Mouse (Mus musculus) heart, embryonic 14.5 days (tissue): ENCODE measurements around the gene Tnfrsf9. TPM values are rescaled to one million over a fixed set of nuclear protein-coding genes. Genes with fewer than 3 reads are reported as not detected.

Experiments used
- ATAC-seq: fragments of 200-750 bp; cut with Nextera tagmentation; 2 replicates; pipeline ENCODE4 v1.8.0; 2017; ENCODE audit warnings: low read depth, moderate TSS enrichment; ENCODE audit not compliant: insufficient number of reproducible peaks, insufficient read depth, low FRiP score
- H3K27ac ChIP-seq, 2 experiments: fragments of 200-500 bp in 1 of 2; fragments of 300-500 bp in 1 of 2; sonication (generic) in 1 of 2; replicated peaks in 1 of 2; 2 replicates each; pipeline ENCODE4 v1.5.1; 2012 to 2014; ENCODE audit warnings: low read depth in 2 of 2, low read length in 2 of 2, control low read depth in 1 of 2, mild to moderate bottlenecking in 1 of 2, mixed read lengths in 1 of 2; ENCODE audit not compliant: control insufficient read depth in 1 of 2, insufficient read depth in 1 of 2
- H3K27me3 ChIP-seq: fragments of 300-500 bp; sonication (generic); 2 replicates; pipeline ENCODE4 v1.6.1; 2014; ENCODE audit warnings: mild to moderate bottlenecking, low read length, control low read depth; ENCODE audit not compliant: control insufficient read depth, insufficient read depth
- H3K36me3 ChIP-seq: fragments of 300-500 bp; sonication (generic); 2 replicates; pipeline ENCODE4 v1.6.1; 2014; ENCODE audit warnings: mild to moderate bottlenecking, control low read depth, low read length, mixed read lengths; ENCODE audit not compliant: control insufficient read depth, insufficient read depth
- H3K4me1 ChIP-seq, 2 experiments: fragments of 200-500 bp in 1 of 2; fragments of 300-500 bp in 1 of 2; sonication (generic) in 1 of 2; 2 replicates each; pipeline ENCODE4 v1.6.1; 2012 to 2014; ENCODE audit warnings: low read length in 2 of 2, control low read depth in 1 of 2, mixed read lengths in 1 of 2; ENCODE audit not compliant: control insufficient read depth in 2 of 2, insufficient read depth in 2 of 2
- H3K4me2 ChIP-seq: fragments of 300-500 bp; sonication (generic); 2 replicates; pipeline ENCODE4 v1.6.1; 2014; ENCODE audit warnings: mild to moderate bottlenecking, low read length
- H3K4me3 ChIP-seq, 2 experiments: fragments of 200-500 bp in 1 of 2; fragments of 300-500 bp in 1 of 2; sonication (generic) in 1 of 2; 2 replicates each; pipeline ENCODE4 v1.5.1; 2012 to 2014; ENCODE audit warnings: low read length in 2 of 2, mild to moderate bottlenecking in 2 of 2, control low read depth in 1 of 2, low read depth in 1 of 2, moderate library complexity in 1 of 2; ENCODE audit not compliant: control insufficient read depth in 1 of 2, insufficient read depth in 1 of 2
- H3K9ac ChIP-seq: fragments of 300-500 bp; sonication (generic); 2 replicates; pipeline ENCODE4 v1.6.1; 2014; ENCODE audit warnings: mild to moderate bottlenecking, low read length
- H3K9me3 ChIP-seq: fragments of 300-500 bp; sonication (generic); 2 replicates; pipeline ENCODE4 v1.6.1; 2016; ENCODE audit warnings: low read length, control low read depth; ENCODE audit not compliant: control insufficient read depth
- WGBS: fragments of 180-500 bp; shearing (Covaris S2); extraction: QIAGEN DNeasy Blood & Tissue Kit; methylation state at CpG from one replicate; pipeline ENCODE4 v1.1.7; 2014; 5-methylcytosine and 5-hydroxymethylcytosine counted together
- polyA plus RNA-seq: library from polyadenylated mRNA; unstranded; fragments of >200 nt; fragmentation: Nextera tagmentation; extraction: Ambion mirVana; gene quantifications from 2 replicates; pipeline ENCODE4 v1.2.1, GENCODE M21; 2014

Gene Tnfrsf9
- polyA plus RNA-seq, 1 experiment from 2014 or later, result 1.8 TPM

DNA sequence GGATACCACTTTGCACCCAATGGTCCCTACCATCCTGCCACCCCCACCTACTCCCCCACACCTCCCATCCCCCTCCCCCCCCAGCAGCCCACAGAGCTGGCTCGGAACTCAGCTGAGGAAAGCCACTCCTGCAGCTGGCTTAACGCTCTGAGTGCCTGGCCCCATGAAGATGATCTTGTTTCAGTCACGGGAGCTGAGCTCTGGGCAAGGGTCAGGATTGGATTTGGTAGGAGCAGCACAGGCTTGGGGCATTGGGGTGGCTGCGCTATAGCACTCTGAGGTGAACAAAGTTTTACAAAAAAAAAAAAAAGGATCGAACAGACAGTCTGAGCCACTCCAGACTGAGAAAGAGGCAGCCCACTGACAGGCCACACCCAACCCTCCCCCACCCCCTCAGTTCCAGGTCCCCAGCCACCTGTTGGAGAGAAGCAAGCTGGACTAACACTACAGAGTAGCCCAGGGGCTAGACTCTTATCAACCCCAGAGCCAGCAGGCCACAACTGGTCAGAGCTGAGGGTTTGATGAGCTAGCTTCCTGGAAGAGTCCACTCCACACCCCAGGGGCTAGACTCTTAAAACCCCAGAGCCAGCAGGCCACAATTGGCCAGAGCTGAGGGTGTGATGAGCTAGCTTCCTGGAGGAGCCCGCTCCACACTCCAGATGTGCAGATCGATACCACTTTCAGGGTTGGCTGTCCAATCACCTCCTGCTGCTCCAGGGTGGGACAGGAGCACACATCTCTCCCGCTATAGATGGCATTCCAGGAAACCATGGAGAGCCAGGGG lies 19.5 kb upstream of the Tnfrsf9 start:
- no peak overlapping the region for H3K4me2 ChIP-seq
- no peaks in the 10 kb centered on the region for H3K27me3 ChIP-seq
- no peaks in the 10 kb centered on the region for H3K9me3 ChIP-seq
- peaks cover 36% of the 10 kb centered on the region for H3K36me3 ChIP-seq
- ATAC-seq, result no peak
- H3K4me3 ChIP-seq, result no peak overlapping the region
- no peak overlapping the region for H3K27ac ChIP-seq
- no peak overlapping the region for H3K9ac ChIP-seq
- no peaks in the 10 kb centered on the region for H3K4me1 ChIP-seq
- WGBS, result 64% methylated on average over 8 of the region's 8 CpGs

GRCm38 (mm10) chr4:150896896-150897624 lies 17.3 kb upstream of the Tnfrsf9 start:
- Histone ChIP-seq H3K27ac (no peak overlapping the region), H3K36me3 (peaks cover 53% of the 10 kb centered on the region), H3K4me2 (no peak overlapping the region), H3K9me3 (no peaks in the 10 kb centered on the region), H3K4me3 (no peak overlapping the region), H3K9ac (no peak overlapping the region), H3K4me1 (no peaks in the 10 kb centered on the region), H3K27me3 (no peaks in the 10 kb centered on the region)
- 93% methylated on average over 26 of the region's 26 CpGs for WGBS
- no peak for ATAC-seq

DNA sequence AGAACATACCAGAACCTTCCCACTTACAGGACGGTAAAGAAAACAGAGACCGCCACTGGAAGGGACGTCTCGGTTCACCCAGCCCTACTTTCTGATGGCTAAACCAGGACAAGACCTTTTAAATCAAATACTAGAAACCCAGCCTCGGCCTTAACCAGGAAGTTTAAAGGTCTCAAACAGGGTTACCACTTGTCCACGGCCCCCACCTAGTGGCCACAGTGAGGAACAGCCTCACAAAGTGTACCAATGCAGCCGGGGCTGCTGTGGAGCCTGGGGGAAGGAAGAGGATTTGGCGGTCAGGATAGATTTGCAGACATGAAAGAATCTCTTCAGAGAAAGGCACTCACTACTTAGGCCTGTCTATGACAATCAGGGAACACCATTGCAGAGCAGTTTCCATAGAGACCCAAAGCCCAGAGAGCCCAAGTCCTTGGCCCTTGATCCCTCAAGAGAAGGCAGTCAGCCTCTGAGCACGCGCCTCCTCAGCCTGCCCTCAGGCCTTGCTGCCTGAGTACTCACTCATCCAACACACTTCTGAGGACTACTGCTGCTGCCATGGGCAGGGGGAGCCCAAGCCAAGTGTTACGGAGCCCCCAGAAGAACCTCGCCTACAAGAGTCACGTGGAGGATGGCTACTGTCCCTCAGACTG lies 15.5 kb upstream of the Tnfrsf9 start:
- ATAC-seq, result no peak

GRCm38 (mm10) chr4:150900486-150900885 lies 13.9 kb upstream of the Tnfrsf9 start:
- WGBS, result 90% methylated on average over 13 of the region's 13 CpGs
- no peak overlapping the region for H3K27ac ChIP-seq

More for the DNA sequence above, 15.5 kb upstream of the Tnfrsf9 start:
- peaks cover 71% of the 10 kb centered on the region for H3K36me3 ChIP-seq
- no peak overlapping the region for H3K4me3 ChIP-seq
- H3K4me1 ChIP-seq, result 0 out of 4 replicates have a peak, but pooled peaks cover 0 to 2% of the 10 kb centered on the region in 2 experiments
- 55% methylated on average over 13 of the region's 13 CpGs for WGBS
- H3K9me3 ChIP-seq, result no peaks in the 10 kb centered on the region
- no peak overlapping the region for H3K9ac ChIP-seq
- no peak overlapping the region for H3K4me2 ChIP-seq
- H3K27me3 ChIP-seq, result no peaks in the 10 kb centered on the region
- H3K27ac ChIP-seq, result no peak overlapping the region

DNA sequence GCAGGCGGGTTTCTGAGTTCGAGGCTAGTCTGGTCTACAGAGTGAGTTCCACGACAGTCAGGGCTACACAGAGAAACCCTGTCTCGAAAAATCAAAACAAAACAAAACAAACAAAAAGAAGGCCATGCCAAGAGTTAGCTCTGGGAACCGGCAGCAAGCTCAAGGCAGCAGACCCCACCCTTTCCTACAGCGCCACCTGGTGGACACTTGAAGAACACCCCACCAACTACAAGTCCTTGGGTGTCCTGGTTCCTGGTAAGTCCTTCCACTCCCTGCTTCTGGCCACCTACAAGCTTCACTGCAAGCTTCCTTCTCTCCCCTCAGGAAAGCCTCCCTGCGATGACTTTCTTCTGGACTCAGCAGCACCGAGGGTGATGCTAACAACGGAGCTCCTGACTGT lies 12.7 kb upstream of the Tnfrsf9 start:
- 45% methylated on average over 9 of the region's 9 CpGs for WGBS
- H3K36me3 ChIP-seq, result peaks cover 83% of the 10 kb centered on the region

More at GRCm38 (mm10) chr4:150900486-150900885, 13.9 kb upstream of the Tnfrsf9 start:
- H3K27me3 ChIP-seq, result no peaks in the 10 kb centered on the region
- ATAC-seq, result no peak
- H3K36me3 ChIP-seq, result peaks cover 83% of the 10 kb centered on the region
- H3K9ac ChIP-seq, result no peak overlapping the region
- H3K4me3 ChIP-seq, result no peak overlapping the region
- H3K4me1 ChIP-seq, result 0 out of 4 replicates have a peak, but pooled peaks cover 0 to 2% of the 10 kb centered on the region in 2 experiments
- no peaks in the 10 kb centered on the region for H3K9me3 ChIP-seq
- H3K4me2 ChIP-seq, result no peak overlapping the region

GRCm38 (mm10) chr4:150902062-150902461 lies 12.3 kb upstream of the Tnfrsf9 start:
- Histone ChIP-seq H3K9ac (no peak overlapping the region), H3K9me3 (no peaks in the 10 kb centered on the region), H3K4me3 (no peak overlapping the region), H3K4me2 (no peak overlapping the region), H3K36me3 (peaks cover 83% of the 10 kb centered on the region), H3K27me3 (no peaks in the 10 kb centered on the region), H3K27ac (peak overlapping the region in 1 of 2 experiments; percentile 37; a peak in 1 of 4 replicates), H3K4me1 (0 out of 4 replicates have a peak, but pooled peaks cover 0 to 2% of the 10 kb centered on the region in 2 experiments)
- WGBS, result 67% methylated on average over 12 of the region's 12 CpGs
- no peak for ATAC-seq

More for the DNA sequence above, 12.7 kb upstream of the Tnfrsf9 start:
- ATAC-seq, result no peak
- no peak overlapping the region for H3K9ac ChIP-seq
- no peak overlapping the region for H3K4me2 ChIP-seq
- 0 out of 4 replicates have a peak, but pooled peaks cover 0 to 2% of the 10 kb centered on the region in 2 experiments for H3K4me1 ChIP-seq
- H3K4me3 ChIP-seq, result no peak overlapping the region
- no peaks in the 10 kb centered on the region for H3K27me3 ChIP-seq
- H3K27ac ChIP-seq, result peak overlapping the region in 1 of 2 experiments; percentile 7; a peak in 1 of 4 replicates
- no peaks in the 10 kb centered on the region for H3K9me3 ChIP-seq

- Histone ChIP-seq H3K36me3 (peaks cover 83% of the 10 kb centered on the region), H3K9me3 (no peaks in the 10 kb centered on the region), H3K9ac (no peak overlapping the region), H3K4me1 (0 out of 4 replicates have a peak, but pooled peaks cover 0 to 2% of the 10 kb centered on the region in 2 experiments), H3K4me2 (no peak overlapping the region), H3K4me3 (no peak overlapping the region), H3K27ac (no peak overlapping the region), H3K27me3 (no peaks in the 10 kb centered on the region)
- 95% methylated on average over 14 of the region's 14 CpGs for WGBS
- no peak for ATAC-seq
These were observed 11.1 kb upstream of the Tnfrsf9 start for GRCm38 (mm10) chr4:150903091-150903742.
